Mouse (Mus musculus): ENCODE results near the gene Dcps.

DNA sequence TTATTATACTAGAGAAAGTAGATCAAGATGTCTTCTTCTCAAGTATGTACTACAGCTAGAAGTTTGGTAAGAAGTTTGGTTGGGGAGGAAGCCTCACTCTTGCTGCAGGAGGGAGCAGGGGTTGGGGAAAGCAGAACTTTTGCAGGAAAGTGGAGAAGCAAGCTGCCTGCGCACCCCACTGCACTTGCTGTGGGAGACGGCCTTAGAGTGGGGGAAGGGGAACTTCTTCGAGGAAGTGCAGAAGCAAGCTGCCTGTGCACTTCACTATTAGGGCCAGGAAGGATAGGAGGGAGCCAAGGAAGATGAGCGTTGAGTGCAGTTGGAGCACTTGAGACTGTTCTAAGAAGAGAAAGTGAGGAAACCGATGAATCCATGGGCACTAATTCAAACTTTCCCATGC, 7.5 kb upstream of the Dcps start:
- no peak for TF ChIP-seq POLR2A (IDR thresholded peaks at IDR 0.05; ENCODE audit: insufficient read length, low read depth)
- no peak for TF ChIP-seq USF1 (IDR thresholded peaks at IDR 0.05; ENCODE audit: low read depth)
- TF ChIP-seq POLR2AphosphoS2 (IDR thresholded peaks at IDR 0.05; ENCODE audit: insufficient read length, low read depth) = no peak
- no peak for TF ChIP-seq MYOG (IDR thresholded peaks at IDR 0.05; ENCODE audit: control insufficient read depth in 1 of 3, insufficient read depth in 1 of 3, insufficient read length in 2 of 3, low read depth in 2 of 3)
- TF ChIP-seq E2F4 (IDR thresholded peaks at IDR 0.05; ENCODE audit: insufficient read depth) = no peak
- no peak for TF ChIP-seq CEBPB (IDR thresholded peaks at IDR 0.05; ENCODE audit: insufficient read depth, poor library complexity, severe bottlenecking)
- no peak for TF ChIP-seq MAX (IDR thresholded peaks at IDR 0.05; ENCODE audit: low read depth)
- TF ChIP-seq TCF12 (IDR thresholded peaks at IDR 0.05; ENCODE audit: insufficient read depth, poor library complexity, severe bottlenecking) = no peak
- no peak for TF ChIP-seq SRF (IDR thresholded peaks at IDR 0.05; ENCODE audit: control insufficient read depth, insufficient read length, low read depth)

Data from myocyte (in vitro differentiated cells).